In the genomic region with DNA sequence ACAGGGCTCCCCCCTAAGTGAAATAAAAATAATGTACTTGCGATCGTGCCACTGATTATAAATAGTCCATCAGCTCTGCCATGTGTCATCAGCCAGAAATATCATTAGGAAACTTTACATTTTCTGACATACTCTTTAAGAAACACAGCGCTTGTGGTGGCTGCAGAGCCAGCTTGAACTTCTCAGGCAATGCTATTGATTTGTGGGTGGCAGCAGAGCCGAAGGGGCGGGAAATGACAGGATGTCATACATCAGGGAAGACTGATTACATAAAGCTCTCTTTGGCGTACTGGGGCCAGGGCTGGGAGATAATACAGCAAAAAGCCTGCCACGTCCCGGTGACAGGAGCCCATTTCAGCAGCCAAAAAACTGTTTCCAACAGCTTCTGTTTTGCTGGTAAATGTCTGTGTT, we compare ENCODE assay signal across 10 mouse cellular contexts.
DNase-seq lines count a peak whose midpoint lies in the region; ATAC-seq lines count a peak whose summit lies in the region.
"Had no signal": no experiment of that assay in that cellular context is flagged by ENCODE, and none has a peak within 500 bp of the region (broad histone marks: within the 10 kb centered on the region; RNA-seq: fewer than 3 reads in every experiment).

No protein-coding gene starts in this region.

- no peaks in the 10 kb centered on the region for H3K9me3 ChIP-seq in hindbrain, embryonic 13.5 days
- H3K9me3 ChIP-seq in hindbrain, embryonic 16.5 days (ENCODE audit: control insufficient read depth, low read length): no peaks in the 10 kb centered on the region
- no peaks in the 10 kb centered on the region for H3K9me3 ChIP-seq in liver, embryonic 15.5 days (replicated peaks)
- H3K9me3 ChIP-seq: embryonic facial prominence, embryonic 10.5 days had no signal

- no peak overlapping the region for H3K4me3 ChIP-seq in hindbrain, embryonic 13.5 days
- no peak overlapping the region for H3K4me3 ChIP-seq in hindbrain, embryonic 16.5 days (ENCODE audit: low read length)
- peak overlapping the region; percentile 47 for H3K4me3 ChIP-seq in liver, embryonic 15.5 days (replicated peaks)
- H3K4me3 ChIP-seq: embryonic facial prominence, embryonic 10.5 days had no signal

- 54% methylated on average over 8 of the region's 8 CpGs for WGBS in hindbrain, embryonic 13.5 days
- 56% methylated on average over 8 of the region's 8 CpGs for WGBS in hindbrain, embryonic 16.5 days
- 23% methylated on average over 8 of the region's 8 CpGs for WGBS in liver, embryonic 15.5 days (ENCODE audit: insufficient replicate concordance)

- ATAC-seq in cerebellum, adult (ENCODE audit: insufficient number of reproducible peaks, low FRiP score, low TSS enrichment): peak; percentile 45; the same call in 1 of the 2 replicates
- ATAC-seq in hindbrain, embryonic 13.5 days (ENCODE audit: low FRiP score): no peak
- ATAC-seq in hindbrain, embryonic 16.5 days: no peak
- peak; percentile 75 for ATAC-seq in liver, embryonic 15.5 days (ENCODE audit: insufficient read depth)

- no peak overlapping the region for H3K4me2 ChIP-seq in hindbrain, embryonic 13.5 days
- no peak overlapping the region for H3K4me2 ChIP-seq in hindbrain, embryonic 16.5 days (ENCODE audit: low read length)
- H3K4me2 ChIP-seq in liver, embryonic 15.5 days: peak overlapping the region; percentile 59

- H3K27ac ChIP-seq in hindbrain, embryonic 13.5 days: peak overlapping the region; percentile 62; the same call in 1 of the 2 replicates
- no peak overlapping the region for H3K27ac ChIP-seq in hindbrain, embryonic 16.5 days (ENCODE audit: low read depth, low read length)
- H3K27ac ChIP-seq in liver, embryonic 15.5 days (replicated peaks): peak overlapping the region; percentile 68
- H3K27ac ChIP-seq: embryonic facial prominence, embryonic 10.5 days had no signal

- peaks cover 45% of the 10 kb centered on the region for H3K4me1 ChIP-seq in hindbrain, embryonic 13.5 days (replicated peaks)
- H3K4me1 ChIP-seq in hindbrain, embryonic 16.5 days (ENCODE audit: control insufficient read depth, insufficient read depth, low read depth, low read length): no peaks in the 10 kb centered on the region; the same call in 1 of the 2 replicates
- peaks cover 27% of the 10 kb centered on the region for H3K4me1 ChIP-seq in liver, embryonic 15.5 days (replicated peaks)

- no peak for DNase-seq in cerebellum, adult 11 months
- DNase-seq in layer of hippocampus, adult 18-20 months (ENCODE audit: low spot score in 2 of 2): peak; percentile 61 to 73
- DNase-seq in kidney, postnatal 10 days: no peak
- DNase-seq in thymus, postnatal 0 days (ENCODE audit: low spot score): no peak
- DNase-seq: kidney, adult 11 months had no signal

- H3K27me3 ChIP-seq in hindbrain, embryonic 13.5 days: no peaks in the 10 kb centered on the region
- H3K27me3 ChIP-seq in hindbrain, embryonic 16.5 days (replicated peaks; ENCODE audit: control insufficient read depth, insufficient read depth, low read length): no peaks in the 10 kb centered on the region
- no peaks in the 10 kb centered on the region for H3K27me3 ChIP-seq in liver, embryonic 15.5 days

- no peak overlapping the region for H3K9ac ChIP-seq in hindbrain, embryonic 13.5 days
- no peak overlapping the region for H3K9ac ChIP-seq in hindbrain, embryonic 16.5 days (ENCODE audit: low read depth, low read length)
- H3K9ac ChIP-seq in liver, embryonic 15.5 days: 0 out of 2 replicates have a peak overlapping the region, but pooled peaks have one; percentile 7

- peaks cover 38% of the 10 kb centered on the region for H3K36me3 ChIP-seq in hindbrain, embryonic 13.5 days
- H3K36me3 ChIP-seq in hindbrain, embryonic 16.5 days (ENCODE audit: control insufficient read depth, insufficient read depth, low read length): no peaks in the 10 kb centered on the region
- H3K36me3 ChIP-seq in liver, embryonic 15.5 days (replicated peaks): no peaks in the 10 kb centered on the region
- H3K36me3 ChIP-seq: embryonic facial prominence, embryonic 10.5 days had no signal

Comparison
In these comparisons a context has a peak if more than half of its experiments do, and no peak if none do; other contexts are left out.
1. ATAC-seq: peak in cerebellum, adult (single experiment) and liver, embryonic 15.5 days (single experiment); none in hindbrain, embryonic 13.5 days (single experiment) and hindbrain, embryonic 16.5 days (single experiment).
2. DNase-seq: peak in layer of hippocampus, adult 18-20 months (2 of 2); none in cerebellum, adult 11 months (single experiment), kidney, postnatal 10 days (single experiment) and thymus, postnatal 0 days (single experiment).